In genomic region chr15:93270289-93270855, GRCm38 (mm10) we compare ENCODE assay signal across 13 mouse cellular contexts. TPM values are rescaled to one million over a fixed set of nuclear protein-coding genes. Genes with fewer than 3 reads are reported as not detected.
DNase-seq lines count a peak whose midpoint lies in the region; ATAC-seq lines count a peak whose summit lies in the region.
"Had no signal": no experiment of that assay in that cellular context is flagged by ENCODE, and none has a peak within 500 bp of the region (broad histone marks: within the 10 kb centered on the region; RNA-seq: fewer than 3 reads in every experiment).

No protein-coding gene starts in this region.

- H3K4me3 ChIP-seq in midbrain, embryonic 11.5 days (ENCODE audit: low read depth, low read length) = no peak overlapping the region
- H3K4me3 ChIP-seq in midbrain, embryonic 13.5 days (replicated peaks) = no peak overlapping the region
- H3K4me3 ChIP-seq in megakaryocyte, embryonic 14.5 days (replicated peaks) = peak overlapping the region; percentile 65
- H3K4me3 ChIP-seq in forebrain, embryonic 12.5 days (replicated peaks) = no peak overlapping the region
- H3K4me3 ChIP-seq in forebrain, embryonic 11.5 days (ENCODE audit: low read depth, low read length) = no peak overlapping the region
- H3K4me3 ChIP-seq: embryonic facial prominence, embryonic 13.5 days had no signal

- DNase-seq in midbrain, embryonic 11.5 days (ENCODE audit: low spot score, missing footprints) = peak; percentile 45
- peak; percentile 27 for DNase-seq in ES-CJ7 (ENCODE audit: low read depth, low spot score)
- DNase-seq in adrenal gland, postnatal 14 days = peak; percentile 66
- no peak for DNase-seq in right cerebral cortex, postnatal 25 days
- no peak for DNase-seq in forebrain, embryonic 11.5 days (ENCODE audit: low spot score)
- DNase-seq: cerebellum, adult 9-10 months; gastrocnemius, postnatal 25 days; kidney, postnatal 25 days had no signal

- WGBS in midbrain, embryonic 11.5 days = 83% methylated on average over 9 of the region's 9 CpGs
- 86% methylated on average over 9 of the region's 9 CpGs for WGBS in midbrain, embryonic 13.5 days
- WGBS in forebrain, embryonic 12.5 days = 85% methylated on average over 9 of the region's 9 CpGs
- WGBS in forebrain, embryonic 11.5 days = 84% methylated on average over 9 of the region's 9 CpGs

- H3K36me3 ChIP-seq in midbrain, embryonic 11.5 days (ENCODE audit: control insufficient read depth, insufficient read depth, low read length) = no peaks in the 10 kb centered on the region
- H3K36me3 ChIP-seq in midbrain, embryonic 13.5 days = peaks cover 8% of the 10 kb centered on the region; the same call in 1 of the 2 replicates
- peaks cover 19% of the 10 kb centered on the region for H3K36me3 ChIP-seq in megakaryocyte, embryonic 14.5 days (replicated peaks; ENCODE audit: low read length)
- H3K36me3 ChIP-seq in forebrain, embryonic 12.5 days (replicated peaks) = no peaks in the 10 kb centered on the region
- no peaks in the 10 kb centered on the region for H3K36me3 ChIP-seq in forebrain, embryonic 11.5 days (ENCODE audit: control insufficient read depth, insufficient read depth, low read length)
- H3K36me3 ChIP-seq: embryonic facial prominence, embryonic 13.5 days had no signal

- H3K9me3 ChIP-seq in midbrain, embryonic 11.5 days (ENCODE audit: control insufficient read depth, low read length) = no peaks in the 10 kb centered on the region
- no peaks in the 10 kb centered on the region for H3K9me3 ChIP-seq in midbrain, embryonic 13.5 days
- no peaks in the 10 kb centered on the region for H3K9me3 ChIP-seq in megakaryocyte, embryonic 14.5 days
- H3K9me3 ChIP-seq in forebrain, embryonic 12.5 days = no peaks in the 10 kb centered on the region
- no peaks in the 10 kb centered on the region for H3K9me3 ChIP-seq in forebrain, embryonic 11.5 days (ENCODE audit: control insufficient read depth, low read length)
- H3K9me3 ChIP-seq: embryonic facial prominence, embryonic 13.5 days had no signal

- H3K4me2 ChIP-seq in midbrain, embryonic 11.5 days = no peak overlapping the region
- H3K4me2 ChIP-seq in midbrain, embryonic 13.5 days (replicated peaks) = no peak overlapping the region
- H3K4me2 ChIP-seq in forebrain, embryonic 12.5 days = no peak overlapping the region
- H3K4me2 ChIP-seq in forebrain, embryonic 11.5 days (ENCODE audit: low read depth, low read length, severe bottlenecking) = no peak overlapping the region
- H3K4me2 ChIP-seq: embryonic facial prominence, embryonic 13.5 days had no signal

- ATAC-seq in midbrain, embryonic 11.5 days (ENCODE audit: low FRiP score) = no peak
- ATAC-seq in midbrain, embryonic 13.5 days = no peak
- ATAC-seq in forebrain, embryonic 12.5 days (ENCODE audit: low FRiP score) = no peak
- ATAC-seq in forebrain, embryonic 11.5 days (replicated peaks; ENCODE audit: low FRiP score) = no peak
- ATAC-seq: forebrain, embryonic 16.5 days had no signal

- H3K27me3 ChIP-seq in midbrain, embryonic 11.5 days (ENCODE audit: control insufficient read depth, insufficient read depth, low read length) = no peaks in the 10 kb centered on the region
- H3K27me3 ChIP-seq in midbrain, embryonic 13.5 days = no peaks in the 10 kb centered on the region
- H3K27me3 ChIP-seq in megakaryocyte, embryonic 14.5 days (replicated peaks) = no peaks in the 10 kb centered on the region
- no peaks in the 10 kb centered on the region for H3K27me3 ChIP-seq in forebrain, embryonic 12.5 days
- H3K27me3 ChIP-seq in forebrain, embryonic 11.5 days (ENCODE audit: control insufficient read depth, insufficient read depth, low read length) = no peaks in the 10 kb centered on the region
- H3K27me3 ChIP-seq: embryonic facial prominence, embryonic 13.5 days had no signal

- no peak overlapping the region for H3K27ac ChIP-seq in midbrain, embryonic 11.5 days (ENCODE audit: low read depth, low read length)
- H3K27ac ChIP-seq in midbrain, embryonic 13.5 days = no peak overlapping the region
- no peak overlapping the region for H3K27ac ChIP-seq in forebrain, embryonic 12.5 days
- no peak overlapping the region for H3K27ac ChIP-seq in forebrain, embryonic 11.5 days (ENCODE audit: low read depth, low read length)
- H3K27ac ChIP-seq: embryonic facial prominence, embryonic 13.5 days had no signal

- no peak overlapping the region for H3K9ac ChIP-seq in midbrain, embryonic 11.5 days (ENCODE audit: low read length)
- no peak overlapping the region for H3K9ac ChIP-seq in midbrain, embryonic 13.5 days (replicated peaks)
- H3K9ac ChIP-seq in forebrain, embryonic 12.5 days = no peak overlapping the region
- H3K9ac ChIP-seq in forebrain, embryonic 11.5 days (ENCODE audit: low read length) = no peak overlapping the region
- H3K9ac ChIP-seq: embryonic facial prominence, embryonic 13.5 days had no signal

- H3K4me1 ChIP-seq in midbrain, embryonic 11.5 days (ENCODE audit: control insufficient read depth, insufficient read depth, low read length) = peaks cover 6% of the 10 kb centered on the region
- peaks cover 34% of the 10 kb centered on the region for H3K4me1 ChIP-seq in midbrain, embryonic 13.5 days (replicated peaks)
- H3K4me1 ChIP-seq in megakaryocyte, embryonic 14.5 days = peaks cover 63% of the 10 kb centered on the region
- H3K4me1 ChIP-seq in forebrain, embryonic 12.5 days = peaks cover 25% of the 10 kb centered on the region
- peaks cover 6% of the 10 kb centered on the region; the same call in 1 of the 2 replicates for H3K4me1 ChIP-seq in forebrain, embryonic 11.5 days (replicated peaks; ENCODE audit: control insufficient read depth, insufficient read depth, low read length)

RNA-seq across cellular contexts. Expression of gene Gxylt1, which starts 4.6 kb away (rescaled TPM):
- polyA plus RNA-seq in midbrain, embryonic 11.5 days (2014; fragmentation: Nextera tagmentation; extraction: Ambion mirVana) = 11.4 and 14.1 TPM in 2 replicates
- 8.7 and 9.3 TPM in 2 replicates for polyA plus RNA-seq in midbrain, embryonic 13.5 days (2015; fragmentation: Nextera tagmentation; extraction: Ambion mirVana)
- total RNA-seq in adrenal gland, postnatal 14 days (2021) = 33.7 and 36.4 TPM in 2 replicates
- 0.70 TPM in 1 of 2 replicates, not detected in the other for polyA plus RNA-seq in megakaryocyte, embryonic 14.5 days (2012; ENCODE audit: insufficient read depth, low replicate concordance)
- polyA plus RNA-seq in forebrain, embryonic 12.5 days (2016; fragmentation: Nextera tagmentation; extraction: Ambion mirVana) = 19.4 and 20.0 TPM in 2 replicates
- polyA plus RNA-seq in forebrain, embryonic 11.5 days (2014; fragmentation: Nextera tagmentation; extraction: Ambion mirVana) = 19.7 and 21.7 TPM in 2 replicates

Comparison
In these comparisons a context has a peak if more than half of its experiments do, and no peak if none do; other contexts are left out.
1. DNase-seq: peak in midbrain, embryonic 11.5 days (single experiment), ES-CJ7 (single experiment) and adrenal gland, postnatal 14 days (single experiment); none in right cerebral cortex, postnatal 25 days (single experiment) and forebrain, embryonic 11.5 days (single experiment).